Mouse (Mus musculus) adrenal gland, postnatal 10 days (tissue): ENCODE results near the gene Fabp3. TPM values are rescaled to one million over a fixed set of nuclear protein-coding genes. Genes with fewer than 3 reads are reported as not detected.

Experiments used
- DNase-seq: peaks from one replicate; pipeline ENCODE4 v3.0.0; 2021; ENCODE audit warnings: mixed read lengths
- total RNA-seq, 2 experiments: library from RNA; stranded (reverse); gene quantifications; 2 replicates each; pipeline ENCODE4 v1.2.3; 2021

Fabp3 gene
- total RNA-seq, 2 experiments from 2014 or later: 110 to 422 TPM

DNA sequence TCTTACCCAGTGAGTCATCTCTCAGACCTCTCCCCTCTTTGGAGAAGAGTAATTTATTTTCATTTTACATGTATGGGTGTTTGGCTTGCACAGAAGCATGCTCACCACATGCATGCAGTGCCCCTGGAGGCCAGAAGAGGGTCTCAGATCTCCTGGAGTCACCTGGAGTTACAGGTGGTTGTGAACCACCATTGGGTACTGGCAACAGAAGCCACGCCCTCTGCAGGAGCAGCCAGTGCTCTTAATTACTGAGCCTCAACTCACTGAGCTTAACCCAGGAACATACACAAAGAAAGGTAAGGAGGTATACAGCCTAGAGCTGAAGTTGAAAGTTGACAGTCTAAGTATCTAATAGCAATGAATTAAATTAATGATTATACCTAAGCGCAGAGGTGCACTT lies 17.1 kb downstream of the Fabp3 start:
- DNase-seq: no peak

DNA sequence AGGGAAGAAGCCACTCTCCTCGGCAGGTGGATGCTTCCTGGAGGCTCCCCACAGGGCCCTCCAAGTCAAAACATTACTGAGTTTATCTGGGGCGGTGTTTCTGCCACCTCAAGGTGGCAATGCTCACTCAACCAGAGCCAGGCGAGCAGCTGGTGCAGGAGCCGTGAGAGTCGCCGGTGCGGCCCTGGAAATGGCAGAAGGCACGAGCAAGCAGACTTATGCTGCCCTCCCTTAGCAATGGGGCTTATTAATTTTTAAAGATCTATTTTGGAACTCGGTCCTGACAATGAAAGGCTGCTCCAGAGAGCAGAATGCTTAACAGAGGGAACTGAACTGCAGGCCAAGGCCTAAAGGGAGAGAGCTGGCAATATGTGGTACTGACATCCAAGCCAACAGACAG lies 19.0 kb downstream of the Fabp3 start:
- DNase-seq: no peak

GRCm38 (mm10) chr4:130335867-130336266 lies 27.5 kb downstream of the Fabp3 start:
- DNase-seq: no peak

DNA sequence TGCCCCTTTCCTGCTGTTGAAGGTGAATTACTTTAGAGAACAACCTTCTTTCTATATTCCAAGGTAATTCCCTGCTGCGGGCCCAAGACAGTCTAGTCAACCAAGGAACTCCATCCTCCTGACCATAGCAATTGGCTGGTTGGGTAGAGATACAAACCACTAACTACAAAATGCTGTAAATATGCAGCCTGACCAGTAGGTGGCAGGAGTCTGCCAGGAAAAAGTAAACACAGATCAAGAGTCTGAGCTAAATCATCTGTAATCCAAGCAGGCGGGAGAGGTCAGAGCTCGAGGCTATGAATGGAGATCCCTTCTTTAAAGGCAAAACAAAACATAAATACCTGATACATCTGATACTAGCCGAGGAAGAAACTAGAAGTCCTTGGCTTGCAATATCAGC lies 33.3 kb downstream of the Fabp3 start:
- DNase-seq: peak; percentile 72

DNA sequence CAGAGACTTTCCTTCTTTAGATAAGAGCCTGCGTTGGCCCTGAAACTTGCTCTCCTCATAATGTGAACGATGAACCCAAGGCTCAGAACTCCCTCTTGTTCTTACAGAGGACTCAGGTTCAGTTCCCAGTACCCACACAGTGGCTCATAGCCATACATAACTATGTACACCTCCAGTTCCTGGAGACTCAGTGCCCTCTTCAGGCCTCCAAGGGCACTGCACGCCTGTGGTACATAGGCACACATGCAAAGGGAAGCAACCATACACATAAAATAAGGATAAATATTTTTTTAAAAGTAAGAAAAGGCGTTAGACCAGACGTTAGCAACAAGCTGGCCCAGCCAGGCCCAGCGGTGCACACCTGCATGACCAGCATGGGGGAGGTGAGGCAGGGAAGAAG lies 41.3 kb downstream of the Fabp3 start:
- DNase-seq: no peak

DNA sequence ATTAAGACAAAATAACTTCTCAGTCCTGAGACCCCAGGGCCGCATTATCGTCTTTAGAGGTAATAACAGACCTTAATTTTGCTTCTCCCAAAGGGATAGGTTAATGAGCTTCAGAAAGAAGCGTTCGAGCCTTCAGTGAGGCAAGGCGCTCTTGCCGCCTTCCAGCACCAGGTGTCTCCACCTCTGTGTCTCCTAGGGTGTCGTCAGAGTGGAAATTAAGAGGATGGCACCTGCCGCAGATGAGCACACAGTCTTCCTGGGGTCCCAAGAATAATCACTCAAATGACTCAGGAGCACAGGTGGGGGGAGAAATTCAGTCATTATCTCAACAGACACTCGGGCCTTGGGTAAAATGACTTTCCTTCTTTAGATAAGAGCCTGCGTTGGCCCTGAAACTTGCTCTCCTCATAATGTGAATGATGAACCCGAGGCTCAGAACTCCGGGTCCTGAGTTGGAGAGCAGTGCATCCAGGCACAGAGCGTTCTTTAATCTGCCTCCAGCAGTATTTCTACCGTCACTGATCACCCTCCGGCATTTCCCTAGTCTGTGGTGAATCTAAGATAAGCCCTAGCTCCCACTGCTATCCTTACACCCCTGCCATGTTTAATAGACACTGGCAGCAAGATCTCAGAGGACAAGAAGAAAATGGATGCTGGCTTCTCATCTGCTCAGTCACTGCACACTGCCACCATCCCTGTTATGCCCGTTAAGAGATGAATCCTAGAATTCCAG lies 42.5 kb downstream of the Fabp3 start:
- no peak for DNase-seq

DNA sequence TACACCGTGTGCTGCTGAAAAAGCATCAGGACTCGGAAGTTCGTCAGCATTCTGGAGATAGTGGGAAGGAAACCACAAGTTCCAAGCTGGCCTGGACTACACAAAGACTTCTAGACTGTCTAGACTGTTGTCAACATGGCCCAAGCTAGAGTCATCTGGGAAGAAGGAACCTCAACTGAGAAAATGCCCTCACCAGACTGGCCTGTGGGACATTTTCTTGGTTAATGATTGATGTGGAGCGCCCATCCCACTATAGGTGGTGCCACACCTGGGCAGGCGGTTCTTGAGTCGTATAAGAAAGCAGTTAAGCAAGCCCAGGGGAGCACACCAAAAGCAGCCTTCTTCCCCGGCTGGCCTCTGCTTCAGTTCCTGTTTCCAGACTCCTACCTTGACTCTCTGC lies 44.2 kb downstream of the Fabp3 start:
- DNase-seq: no peak

DNA sequence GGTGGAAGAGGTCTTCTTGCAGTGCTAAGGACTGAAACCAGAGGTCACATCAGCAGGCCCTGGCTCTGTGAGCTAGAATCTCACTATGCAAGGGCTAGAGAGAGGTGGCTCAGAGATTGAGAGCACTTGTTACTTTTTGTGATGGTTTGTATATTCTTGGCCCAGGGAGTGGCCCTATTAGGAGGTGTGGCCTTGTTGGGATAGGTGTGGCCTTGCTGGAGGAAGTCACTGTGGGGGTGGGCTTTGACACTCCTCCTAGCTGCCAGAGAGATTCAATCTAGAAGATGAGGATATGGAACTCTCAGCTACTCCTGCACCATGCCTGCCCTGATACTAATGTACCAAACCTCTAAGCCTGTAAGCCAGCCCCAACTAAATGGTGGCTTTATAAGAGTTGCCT lies 49.6 kb downstream of the Fabp3 start:
- DNase-seq: no peak

GRCm38 (mm10) chr4:130359486-130360237 lies 51.3 kb downstream of the Fabp3 start, which contains the start of the genes Zcchc17 and Snrnp40:
Zcchc17 (minus strand) TSS chr4:130359943.
Snrnp40 (plus strand) TSS chr4:130360132.
- DNase-seq: peak; percentile 99

- no peak for DNase-seq
Measured at GRCm38 (mm10) chr4:130360238-130360590, 51.8 kb downstream of the Fabp3 start.

Other genes with a start within 250 kb of the Fabp3 start
- 10 to 100 TPM; 51.4 to 54.6 TPM for gene Pef1, start 206.0 kb upstream of the Fabp3 start, total RNA-seq
- 1 to 10 TPM in 1 of 2 experiments, under 1 TPM in 1; 0.78 to 1.7 TPM for gene Hcrtr1, start 169.2 kb upstream of the Fabp3 start, total RNA-seq
- 100 to 1,000 TPM in 1 of 2 experiments, 10 to 100 TPM in 1; 69.2 to 114 TPM for gene Tinagl1, start 133.5 kb upstream of the Fabp3 start, total RNA-seq
- not detected for gene Gm853, start 86.2 kb upstream of the Fabp3 start, total RNA-seq
- 1 to 10 TPM; 2.9 to 5.1 TPM for gene Serinc2, start 29.4 kb upstream of the Fabp3 start, total RNA-seq
- gene Gm10570, start 79 bp downstream of the Fabp3 start, total RNA-seq: 1 to 10 TPM in 1 of 2 experiments, not detected in 1; 1.3 TPM
- gene Zcchc17, start 51.3 kb downstream of the Fabp3 start, total RNA-seq: 10 to 100 TPM; 35.5 to 38.7 TPM
- 10 to 100 TPM; 35.3 to 39.0 TPM for gene Snrnp40, start 51.5 kb downstream of the Fabp3 start, total RNA-seq